Mouse (Mus musculus) urinary bladder, postnatal 10 days (tissue): ENCODE results near the gene Stfa3.
"Not testable (repeated sequence)": the region's sequence is repeated elsewhere in the genome, so short reads cannot be mapped to it uniquely, and the experiment has no call there.

ENCODE experiments used
- DNase-seq: peaks from one replicate; pipeline ENCODE4 v3.0.0; 2022; ENCODE audit warnings: low spot score

Stfa3 gene

DNA sequence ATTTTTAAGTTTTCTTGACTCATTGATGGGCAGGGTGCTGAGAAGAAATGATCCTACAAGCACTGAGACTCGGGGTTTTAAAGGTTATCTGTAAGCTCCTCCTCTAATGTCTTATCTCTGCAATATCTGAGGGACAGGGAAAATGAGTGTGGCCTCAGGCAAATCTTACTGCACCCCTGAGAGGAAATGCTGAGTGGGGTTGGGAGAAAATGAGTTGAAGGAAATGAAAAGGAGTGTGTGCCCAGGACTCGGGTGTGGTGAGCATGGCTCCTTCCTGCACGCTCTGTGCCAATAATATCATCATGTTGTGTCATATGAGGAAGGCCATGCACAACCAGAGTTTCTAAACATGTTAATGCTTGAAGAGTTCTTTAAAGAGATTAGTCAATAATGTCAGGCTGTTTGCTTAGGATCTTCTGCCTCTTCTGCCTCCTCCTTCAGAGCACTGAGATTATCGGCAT is at the start of gene Stfa3:
TSS of gene Stfa3 (minus strand) at position 51 of the 461 bp plus-strand sequence.
- DNase-seq = no peak

GRCm38 (mm10) chr16:36502286-36502685 is 47.1 kb upstream of the Stfa3 start:
- DNase-seq = no peak

- no peak for DNase-seq
Measured at GRCm38 (mm10) chr16:36492420-36492819, 37.2 kb upstream of the Stfa3 start.

- no peak for DNase-seq
Measured at GRCm38 (mm10) chr16:36476866-36477265, 21.7 kb upstream of the Stfa3 start.

- DNase-seq = no peak
Measured at GRCm38 (mm10) chr16:36475530-36475929, 20.3 kb upstream of the Stfa3 start.

DNA sequence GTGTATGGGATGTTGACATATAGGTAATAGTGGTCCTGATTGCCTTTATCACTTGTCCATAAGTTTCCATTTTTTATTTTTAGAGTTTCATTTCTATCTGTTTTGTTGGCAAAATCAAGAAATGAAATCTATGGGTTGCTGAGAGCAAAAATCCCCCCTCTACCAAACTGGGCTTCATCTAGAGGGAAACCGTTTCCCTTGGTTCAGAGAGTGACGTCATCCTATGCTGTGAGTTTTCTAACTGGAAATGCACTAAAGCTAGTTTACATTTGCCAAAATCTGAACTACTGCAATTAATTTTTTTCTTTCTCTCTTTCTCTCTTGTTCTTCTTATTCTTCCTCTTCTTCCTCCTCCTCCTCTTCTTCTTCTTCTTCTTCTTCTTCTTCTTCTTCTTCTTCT is 19.7 kb upstream of the Stfa3 start:
- DNase-seq = no peak

GRCm38 (mm10) chr16:36473217-36474216 is 18.3 kb upstream of the Stfa3 start:
- DNase-seq = no peak

DNA sequence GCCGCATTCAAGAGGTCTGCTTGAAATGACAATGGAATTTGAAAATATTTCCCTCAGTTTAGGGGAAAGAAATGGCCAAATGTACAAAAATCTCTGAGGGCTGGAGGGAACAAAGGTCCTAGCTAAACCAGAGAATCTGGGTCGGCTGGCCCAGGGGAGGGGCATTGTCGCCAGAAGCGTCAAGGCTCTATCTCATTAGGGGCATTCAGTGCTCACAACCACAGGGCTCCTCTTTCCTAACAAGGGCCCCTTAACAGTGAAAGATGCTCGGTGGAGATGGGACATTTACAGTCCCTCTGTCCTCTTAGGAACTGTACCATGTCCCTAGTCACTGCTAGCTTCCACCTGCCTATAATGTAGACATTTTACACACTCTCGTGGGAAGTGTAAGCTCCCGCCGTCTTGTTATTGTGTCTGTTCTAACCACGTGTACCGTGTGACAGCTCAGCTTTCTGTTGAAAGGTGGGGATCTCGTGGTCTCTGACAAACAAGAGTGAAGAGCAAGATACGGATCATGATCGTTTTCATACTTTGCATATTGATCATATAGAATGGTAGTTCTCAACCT is 16.0 kb upstream of the Stfa3 start:
- no peak for DNase-seq

GRCm38 (mm10) chr16:36469955-36470478 is 14.8 kb upstream of the Stfa3 start:
- DNase-seq = no peak

GRCm38 (mm10) chr16:36469367-36469766 is 14.2 kb upstream of the Stfa3 start:
- no peak for DNase-seq

DNA sequence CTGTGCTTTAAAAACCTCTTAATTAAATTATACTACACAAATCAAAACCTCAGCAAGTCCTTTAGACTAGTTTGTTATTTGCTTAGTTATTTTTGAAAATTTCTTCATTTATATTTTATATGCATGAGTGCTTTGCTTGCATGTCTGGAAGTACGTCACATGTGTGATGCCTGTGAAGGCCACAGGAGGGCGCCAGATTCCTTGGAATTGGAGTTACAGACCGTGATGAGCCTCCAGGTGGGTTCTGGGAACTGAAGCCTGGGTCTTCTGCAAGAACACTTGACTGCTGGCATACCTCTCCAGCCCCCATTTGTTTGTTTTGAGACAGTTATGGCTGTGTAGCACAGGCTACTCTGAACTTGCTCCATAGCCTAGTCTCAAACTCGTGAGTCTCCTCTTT is 13.7 kb upstream of the Stfa3 start:
- DNase-seq = no peak

GRCm38 (mm10) chr16:36467936-36468335 is 12.7 kb upstream of the Stfa3 start:
- DNase-seq = no peak

GRCm38 (mm10) chr16:36465436-36465835 is 10.2 kb upstream of the Stfa3 start:
- DNase-seq = no peak

- no peak for DNase-seq
Measured at GRCm38 (mm10) chr16:36464076-36464475, 8.9 kb upstream of the Stfa3 start.

GRCm38 (mm10) chr16:36460426-36460825 is 5.2 kb upstream of the Stfa3 start:
- no peak for DNase-seq

- not testable (repeated sequence) for DNase-seq
Measured at GRCm38 (mm10) chr16:36420979-36421378, 34.2 kb downstream of the Stfa3 start.

GRCm38 (mm10) chr16:36408357-36408756 is 46.8 kb downstream of the Stfa3 start, which contains the start of gene Stfa2:
Stfa2 (minus strand) TSS chr16:36408457.
- DNase-seq = no peak
